Mouse (Mus musculus) retina, postnatal 7 days (tissue): ENCODE results near the gene Tusc2.
"Not testable (repeated sequence)": the region's sequence is repeated elsewhere in the genome, so short reads cannot be mapped to it uniquely, and the experiment has no call there.

Experiments
- DNase-seq: peaks from one replicate; pipeline ENCODE4 v3.0.0-alpha.2; 2012; ENCODE audit warnings: low read depth, low spot score

Tusc2 gene

GRCm38 (mm10) chr9:107568331-107569261, 5.5 kb downstream of the Tusc2 start:
- peak; percentile 77 for DNase-seq

- no peak for DNase-seq
These were observed 6.2 kb downstream of the Tusc2 start for GRCm38 (mm10) chr9:107569270-107569669.

- no peak for DNase-seq
These were observed 7.0 kb downstream of the Tusc2 start for GRCm38 (mm10) chr9:107570016-107570415.

GRCm38 (mm10) chr9:107570845-107571244, 7.8 kb downstream of the Tusc2 start:
- no peak for DNase-seq

GRCm38 (mm10) chr9:107571534-107572326, 8.7 kb downstream of the Tusc2 start:
- no peak for DNase-seq

- no peak for DNase-seq
These were observed 9.2 kb downstream of the Tusc2 start for GRCm38 (mm10) chr9:107572327-107572662.

- not testable (repeated sequence) for DNase-seq
These were observed 10.7 kb downstream of the Tusc2 start for GRCm38 (mm10) chr9:107573774-107574173.

GRCm38 (mm10) chr9:107575579-107576356, 12.7 kb downstream of the Tusc2 start:
- no peak for DNase-seq

GRCm38 (mm10) chr9:107576357-107577107, 13.5 kb downstream of the Tusc2 start, which contains the start of gene Hyal1:
TSS of gene Hyal1 (plus strand) at chr9:107576927.
- DNase-seq: no peak

GRCm38 (mm10) chr9:107577871-107578270, 14.8 kb downstream of the Tusc2 start:
- DNase-seq: no peak

GRCm38 (mm10) chr9:107578587-107578986, 15.5 kb downstream of the Tusc2 start, which contains the start of gene Naa80:
TSS of gene Naa80 (plus strand) at chr9:107578887.
- DNase-seq: no peak

- DNase-seq: no peak
These were observed 16.2 kb downstream of the Tusc2 start for GRCm38 (mm10) chr9:107579023-107579900.

- no peak for DNase-seq
These were observed 17.7 kb downstream of the Tusc2 start, which contains the start of gene Hyal3 for GRCm38 (mm10) chr9:107580501-107581317. TSS of gene Hyal3 (plus strand) at chr9:107580818.

GRCm38 (mm10) chr9:107581584-107581983, 18.5 kb downstream of the Tusc2 start:
- no peak for DNase-seq

GRCm38 (mm10) chr9:107582509-107583062, 19.5 kb downstream of the Tusc2 start:
- no peak for DNase-seq

GRCm38 (mm10) chr9:107583174-107583573, 20.1 kb downstream of the Tusc2 start:
- no peak for DNase-seq

GRCm38 (mm10) chr9:107586504-107586903, 23.4 kb downstream of the Tusc2 start:
- no peak for DNase-seq

- DNase-seq: peak; percentile 95
These were observed 24.1 kb downstream of the Tusc2 start, which contains the start of gene Ifrd2 for GRCm38 (mm10) chr9:107586974-107587832. TSS of gene Ifrd2 (plus strand) at chr9:107587642.
